Mouse (Mus musculus) activated CD4-positive, CD25-positive, alpha-beta regulatory T cell, adult 9 weeks (primary cell): ENCODE measurements around the gene Ucn3. TPM values are rescaled to one million over a fixed set of nuclear protein-coding genes. Genes with fewer than 3 reads are reported as not detected.

Source experiments
- polyA plus RNA-seq: library from polyadenylated mRNA; unstranded; fragments of 100-300 nt; shearing (Covaris generic); gene quantifications from one replicate; pipeline ENCODE4 v1.2.1, GENCODE M21; 2017

Gene Ucn3
- polyA plus RNA-seq: not detected

GRCm38 (mm10) chr13:3945249-3945648 is at the start of gene Ucn3:
TSS of gene Ucn3 (minus strand) at chr13:3945349.

GRCm38 (mm10) chr13:3917571-3918311 is 27.4 kb downstream of the Ucn3 start, which contains the start of the genes Net1 and Tubal3:
TSS of gene Net1 (minus strand) at chr13:3918220.
TSS of gene Tubal3 (plus strand) at chr13:3918274.

Other genes starting within 250 kb of the Ucn3 start
- gene Calml3, start 141.0 kb downstream of the Ucn3 start, polyA plus RNA-seq: not detected
- not detected for gene Calm4, start 107.6 kb downstream of the Ucn3 start, polyA plus RNA-seq
- gene Calm5, start 91.2 kb downstream of the Ucn3 start, polyA plus RNA-seq: not detected
- 37.3 TPM for gene Net1, start 27.1 kb downstream of the Ucn3 start, polyA plus RNA-seq
- 0.27 TPM for gene Tubal3, start 27.1 kb downstream of the Ucn3 start, polyA plus RNA-seq
- not detected for gene Akr1c14, start 103.7 kb upstream of the Ucn3 start, polyA plus RNA-seq
- gene Akr1c18, start 205.3 kb upstream of the Ucn3 start, polyA plus RNA-seq: 0.26 TPM
- 37.3 TPM for gene Akr1c13, start 245.8 kb upstream of the Ucn3 start, polyA plus RNA-seq